9 mouse cellular contexts compared by ENCODE assay signal in genomic region chr4:151934215-151934572, GRCm38 (mm10). TPM values are rescaled to one million over a fixed set of nuclear protein-coding genes. Genes with fewer than 3 reads are reported as not detected.
A peak's percentile ranks its signal among the peaks of the same experiment; 100 is the strongest.
DNase-seq lines count a peak whose midpoint lies in the region; ATAC-seq lines count a peak whose summit lies in the region.
"Had no signal": no experiment of that assay in that cellular context is flagged by ENCODE, and none has a peak within 500 bp of the region (broad histone marks: within the 10 kb centered on the region; RNA-seq: fewer than 3 reads in every experiment).

No protein-coding gene starts in this region.

- no peak overlapping the region for H3K27ac ChIP-seq in hindbrain, embryonic 14.5 days

- DNase-seq in adrenal gland, adult (ENCODE audit: inconsistent age in 2 of 2, low spot score in 1 of 2), result peak; percentile 41 to 76
- no peak for DNase-seq in adrenal gland, postnatal 4 days (ENCODE audit: low spot score in 2 of 2)
- peak; percentile 13 for DNase-seq in 3134 (ENCODE audit: extremely low read depth, insufficient read length, low spot score)
- DNase-seq in hindbrain, embryonic 14.5 days (ENCODE audit: low spot score), result no peak
- peak; percentile 2 for DNase-seq in mesoderm, embryonic 11.5 days (ENCODE audit: low read depth, low spot score)
- DNase-seq in layer of hippocampus, postnatal 36 days, result no peak
- DNase-seq in spleen, postnatal 36 days (ENCODE audit: low spot score in 2 of 2), result no peak

- ATAC-seq in common myeloid progenitor, adult 5-6 weeks (replicated peaks; ENCODE audit: low read depth, poor library complexity, severe bottlenecking), result peak; percentile 24; the same call in 1 of the 2 replicates
- no peak for ATAC-seq in hindbrain, embryonic 14.5 days (ENCODE audit: low FRiP score)

- H3K4me1 ChIP-seq in hindbrain, embryonic 14.5 days (replicated peaks; ENCODE audit: control insufficient read depth, insufficient read depth, low read length), result peaks cover 16% of the 10 kb centered on the region

- no peaks in the 10 kb centered on the region for H3K36me3 ChIP-seq in hindbrain, embryonic 14.5 days (replicated peaks; ENCODE audit: control insufficient read depth, insufficient read depth)

- H3K27me3 ChIP-seq in hindbrain, embryonic 14.5 days (ENCODE audit: control insufficient read depth, insufficient read depth, low read length), result no peaks in the 10 kb centered on the region
- H3K27me3 ChIP-seq: Patski had no signal

- peak overlapping the region; percentile 98 for H3K4me3 ChIP-seq in hindbrain, embryonic 14.5 days (replicated peaks; ENCODE audit: low read length)

- H3K9ac ChIP-seq in hindbrain, embryonic 14.5 days, result peak overlapping the region; percentile 91

- H3K4me2 ChIP-seq in hindbrain, embryonic 14.5 days (replicated peaks), result peak overlapping the region; percentile 87

- 2% methylated on average over 23 of the region's 23 CpGs for WGBS in hindbrain, embryonic 14.5 days

- no peaks in the 10 kb centered on the region for H3K9me3 ChIP-seq in hindbrain, embryonic 14.5 days (ENCODE audit: control insufficient read depth, low read length)

RNA-seq across cellular contexts. Expression of gene Dnajc11, which starts 0.7 kb away (rescaled TPM):
- total RNA-seq in adrenal gland, postnatal 4 days (2021), result 10 to 100 TPM; 86.2 to 94.5 TPM
- 63.7 and 65.2 TPM in 2 replicates for total RNA-seq in common myeloid progenitor, adult 5-6 weeks (2017)
- 72.0 TPM in 2 replicates for polyA plus RNA-seq in hindbrain, embryonic 14.5 days (2014; fragmentation: Nextera tagmentation; extraction: Ambion mirVana)
- total RNA-seq in layer of hippocampus, postnatal 36 days (2021), result 10 to 100 TPM; 62.0 to 63.1 TPM

RNA-seq across cellular contexts. Expression of gene Thap3, which starts 54.6 kb away (rescaled TPM):
- total RNA-seq in adrenal gland, postnatal 4 days (2021), result 10 to 100 TPM; 35.6 to 41.8 TPM
- 6.3 and 11.8 TPM in 2 replicates for total RNA-seq in common myeloid progenitor, adult 5-6 weeks (2017)
- 22.2 and 25.1 TPM in 2 replicates for polyA plus RNA-seq in hindbrain, embryonic 14.5 days (2014; fragmentation: Nextera tagmentation; extraction: Ambion mirVana)
- total RNA-seq in layer of hippocampus, postnatal 36 days (2021), result 10 to 100 TPM; 24.6 to 29.9 TPM

Comparison
In these comparisons a context has a peak if more than half of its experiments do, and no peak if none do; other contexts are left out.
1. DNase-seq: peak in adrenal gland, adult (2 of 2), 3134 (single experiment) and mesoderm, embryonic 11.5 days (single experiment); none in adrenal gland, postnatal 4 days (0 of 2), hindbrain, embryonic 14.5 days (single experiment), layer of hippocampus, postnatal 36 days (0 of 2) and spleen, postnatal 36 days (0 of 2).